Mouse (Mus musculus) mature B cell (primary cell): Measurements from ENCODE around the gene Cep290.
"Not testable (repeated sequence)": the region's sequence is repeated elsewhere in the genome, so short reads cannot be mapped to it uniquely, and the experiment has no call there.

ENCODE experiments used
- in situ Hi-C: fragments of 300-500 bp; cut with MboI; formaldehyde crosslinking; loops from 2 replicates; pipeline ENCODE4 v1.14.3; 2019

The Cep290 gene

DNA sequence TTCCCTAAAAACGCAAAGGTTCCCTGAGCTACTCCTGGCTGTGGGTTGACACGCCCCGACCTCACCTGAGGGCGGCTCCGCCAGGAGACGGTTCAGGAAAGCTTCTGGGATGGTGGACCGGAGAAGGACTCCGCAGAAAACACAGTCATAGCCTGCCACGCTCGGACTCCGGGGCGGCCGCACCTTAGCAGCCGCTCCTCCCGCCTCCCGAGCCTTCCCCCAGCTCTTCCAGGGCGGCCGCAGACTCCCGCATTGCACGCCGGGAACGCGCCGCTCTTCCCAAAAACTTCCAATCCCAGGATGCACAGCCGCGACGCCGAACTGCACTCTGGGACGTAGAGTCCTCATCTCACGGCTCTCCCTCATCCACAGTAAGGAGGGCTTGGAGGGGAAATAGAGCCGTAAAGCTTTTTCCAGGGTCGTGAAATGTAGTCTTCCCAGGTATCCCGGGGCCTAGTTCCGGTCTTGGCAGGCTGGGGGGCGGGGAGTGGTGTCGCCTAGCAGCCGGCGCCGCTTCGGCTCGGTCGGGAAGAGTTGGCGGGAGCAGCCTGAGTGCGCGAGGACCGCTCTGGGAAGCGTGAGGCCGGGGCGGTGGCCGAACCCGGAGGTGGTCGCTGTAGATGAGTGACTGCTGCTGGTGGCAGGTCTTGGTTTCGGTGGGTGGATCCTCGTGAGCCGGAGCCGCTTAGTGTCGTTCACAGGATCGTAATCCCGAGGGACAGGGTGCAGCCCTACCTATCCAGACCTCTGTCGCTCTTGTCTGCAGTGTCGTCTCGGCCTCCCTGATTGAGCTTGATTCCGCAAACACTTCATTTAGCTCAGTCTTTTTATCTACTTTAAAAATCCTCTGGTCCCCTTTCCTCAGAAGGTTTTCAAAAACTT lies at the start of gene Cep290, which contains the start of gene Tmtc3:
Gene Cep290, plus strand, starts transcription at position 462 of the 882 bp plus-strand sequence.
Gene Tmtc3, minus strand, starts transcription at position 254 of the 882 bp plus-strand sequence.
- in situ Hi-C loops = loop anchor here (25.0 kb wide), 1 partner anchor 850 kb away; no protein-coding TSS in a partner anchor

DNA sequence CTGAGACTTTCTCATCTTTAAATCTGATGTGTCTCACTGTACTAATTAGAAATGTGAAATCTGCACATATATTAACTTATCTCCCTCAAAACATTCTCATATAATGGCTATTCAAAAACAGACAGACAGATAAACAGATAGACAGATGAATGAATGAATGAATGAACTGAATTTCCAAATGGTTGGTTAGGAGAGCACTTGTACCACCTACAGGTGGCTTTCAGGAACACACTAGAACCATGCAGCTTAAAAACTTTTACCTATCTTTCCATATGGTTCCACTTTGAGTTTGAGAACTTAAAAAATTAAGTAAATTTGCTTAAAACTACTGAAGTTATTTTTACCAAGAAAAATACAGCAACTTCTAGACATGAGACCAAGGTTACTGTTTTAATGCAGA lies 38.0 kb upstream of the Cep290 start:
- in situ Hi-C loops = no loop called here

- in situ Hi-C loops = no loop called here
Observed at GRCm38 (mm10) chr10:100460515-100460914, 26.8 kb upstream of the Cep290 start.

GRCm38 (mm10) chr10:100475040-100475439 lies 12.3 kb upstream of the Cep290 start:
- in situ Hi-C loops = loop anchor here (25.0 kb wide), 1 partner anchor 838 kb away; no protein-coding TSS in a partner anchor

DNA sequence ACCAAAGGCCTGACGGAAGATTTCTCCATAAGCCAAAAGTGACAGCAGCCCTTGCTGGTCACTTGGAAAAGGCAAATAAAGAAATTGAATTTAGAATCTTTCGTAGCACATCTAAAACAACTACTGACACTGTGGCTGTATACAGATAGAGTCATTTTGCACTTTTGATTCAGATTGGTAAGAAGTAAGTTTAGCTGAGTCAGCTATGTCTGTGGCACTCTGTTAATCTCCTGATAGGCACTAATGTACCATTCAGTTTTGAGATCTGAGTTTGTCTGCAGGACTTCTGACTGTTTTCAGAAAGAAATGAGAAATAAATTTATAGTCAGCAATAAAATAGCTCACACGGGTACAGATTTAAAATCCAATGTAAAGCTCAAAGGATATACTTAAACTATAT lies 7.8 kb upstream of the Cep290 start:
- in situ Hi-C loops = loop anchor here (25.0 kb wide), 1 partner anchor 842 kb away; no protein-coding TSS in a partner anchor

DNA sequence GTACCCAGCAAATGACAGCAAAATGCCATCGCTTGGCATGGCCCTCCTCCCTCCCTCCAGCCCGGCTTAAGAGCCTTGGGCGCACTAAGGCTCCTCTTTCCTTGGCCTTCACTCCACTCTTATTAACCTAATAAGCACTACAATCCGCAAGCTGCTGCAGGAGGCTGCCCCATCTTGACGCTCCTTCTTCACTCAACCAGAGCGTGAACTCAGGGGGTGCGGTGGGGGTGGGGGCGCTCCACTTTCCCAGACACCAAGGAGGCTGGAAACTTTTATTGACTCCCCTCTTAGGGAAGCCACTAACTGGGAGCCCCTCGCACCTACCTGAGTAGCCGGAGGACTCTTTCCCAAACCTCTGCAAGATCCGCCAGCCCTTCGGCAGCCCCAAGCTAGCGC lies 659 bp upstream of the Cep290 start:
- in situ Hi-C loops = loop anchor here (25.0 kb wide), 1 partner anchor 849 kb away; no protein-coding TSS in a partner anchor

GRCm38 (mm10) chr10:100491916-100492315 lies 4.6 kb downstream of the Cep290 start:
- in situ Hi-C loops = loop anchor here (25.0 kb wide), 1 partner anchor 855 kb away; no protein-coding TSS in a partner anchor

GRCm38 (mm10) chr10:100498309-100498708 lies 11.0 kb downstream of the Cep290 start:
- in situ Hi-C loops = loop anchor here (25.0 kb wide), 1 partner anchor 861 kb away; no protein-coding TSS in a partner anchor

DNA sequence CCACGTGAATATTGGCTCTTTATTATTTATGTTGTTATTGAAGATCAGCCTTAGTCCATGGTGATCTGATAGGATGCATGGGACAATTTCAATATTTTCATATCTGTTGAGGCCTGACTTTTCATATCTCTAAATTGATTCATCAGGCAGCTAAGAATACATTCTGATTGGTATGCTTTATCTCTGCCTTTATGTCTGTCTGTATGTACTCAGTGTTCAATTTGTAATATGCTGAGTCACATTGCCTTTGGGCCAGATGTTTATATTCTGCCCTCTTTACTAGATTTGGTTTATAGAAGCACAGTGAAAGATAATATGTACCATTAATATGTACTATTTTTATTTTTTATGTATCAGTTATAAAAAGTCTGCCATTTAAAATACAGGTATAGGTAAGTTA lies 20.8 kb downstream of the Cep290 start:
- in situ Hi-C loops = no loop called here

- in situ Hi-C loops = no loop called here
Observed at GRCm38 (mm10) chr10:100521617-100522016, 34.3 kb downstream of the Cep290 start.

GRCm38 (mm10) chr10:100522330-100522729 lies 35.0 kb downstream of the Cep290 start:
- in situ Hi-C loops = no loop called here

DNA sequence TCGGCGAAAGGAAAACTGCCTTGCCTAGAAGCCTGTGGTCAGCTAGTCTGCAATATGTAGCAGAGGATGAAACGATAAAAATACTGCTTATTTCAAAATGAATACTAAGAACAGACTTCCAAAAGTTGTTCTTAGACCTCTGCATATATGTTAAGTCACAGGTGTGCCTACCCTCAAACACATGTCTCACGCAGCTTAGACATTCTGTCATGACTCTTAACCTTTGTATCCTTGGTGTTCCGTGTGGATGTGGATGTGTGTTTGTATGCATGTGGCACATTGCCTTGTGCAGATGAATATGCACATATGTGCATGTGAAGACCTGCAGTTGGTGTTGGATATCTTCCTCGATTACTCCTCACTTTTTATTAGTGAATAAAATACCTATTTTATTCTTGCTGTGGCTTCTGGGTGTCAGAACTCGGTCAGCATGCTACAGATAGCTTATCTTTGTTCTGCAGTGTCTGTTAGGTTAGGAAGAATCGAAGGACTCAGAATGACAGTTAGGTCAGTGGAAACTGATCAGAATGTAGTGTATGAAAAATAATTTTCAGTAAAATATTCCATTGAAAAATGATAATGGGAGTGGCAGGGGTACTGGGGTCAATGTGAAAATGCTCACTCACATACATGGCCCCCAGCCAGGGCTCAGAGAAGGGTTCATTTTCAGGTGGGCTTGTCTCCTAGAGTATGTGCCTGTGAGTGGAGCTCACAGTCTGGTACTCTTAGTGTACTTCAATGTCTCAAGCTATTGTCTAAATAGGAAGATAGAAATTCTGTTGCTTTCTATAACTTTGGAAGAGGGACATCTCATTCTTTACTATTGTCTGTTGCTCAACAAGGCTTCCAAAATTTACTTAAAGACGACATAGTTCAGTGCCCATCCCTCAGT lies 37.4 kb downstream of the Cep290 start:
- in situ Hi-C loops = no loop called here

GRCm38 (mm10) chr10:100556566-100557175 lies 69.3 kb downstream of the Cep290 start:
- in situ Hi-C loops = no loop called here

GRCm38 (mm10) chr10:100560194-100560883 lies 73.0 kb downstream of the Cep290 start:
- in situ Hi-C loops = not testable (repeated sequence)

GRCm38 (mm10) chr10:100564112-100564511 lies 76.8 kb downstream of the Cep290 start:
- in situ Hi-C loops = no loop called here

DNA sequence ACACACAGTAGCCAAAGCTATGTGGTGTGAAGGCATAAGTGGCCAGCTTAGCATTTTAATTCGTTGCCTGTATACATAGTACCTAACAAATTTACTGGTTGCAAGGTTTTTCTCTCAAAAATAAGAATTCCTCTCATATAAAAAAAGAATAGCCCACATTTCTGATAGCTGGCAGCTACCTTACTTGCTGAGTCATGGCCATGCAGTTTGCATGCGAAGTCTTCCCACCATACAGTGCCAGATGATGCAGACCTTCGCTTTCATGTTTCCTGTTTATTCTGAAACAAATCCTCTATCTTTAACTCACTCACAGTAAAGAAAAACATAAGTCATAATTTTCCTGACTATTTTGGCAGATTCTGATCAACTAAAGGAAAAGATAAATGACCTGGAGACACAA lies 84.3 kb downstream of the Cep290 start:
- in situ Hi-C loops = no loop called here

DNA sequence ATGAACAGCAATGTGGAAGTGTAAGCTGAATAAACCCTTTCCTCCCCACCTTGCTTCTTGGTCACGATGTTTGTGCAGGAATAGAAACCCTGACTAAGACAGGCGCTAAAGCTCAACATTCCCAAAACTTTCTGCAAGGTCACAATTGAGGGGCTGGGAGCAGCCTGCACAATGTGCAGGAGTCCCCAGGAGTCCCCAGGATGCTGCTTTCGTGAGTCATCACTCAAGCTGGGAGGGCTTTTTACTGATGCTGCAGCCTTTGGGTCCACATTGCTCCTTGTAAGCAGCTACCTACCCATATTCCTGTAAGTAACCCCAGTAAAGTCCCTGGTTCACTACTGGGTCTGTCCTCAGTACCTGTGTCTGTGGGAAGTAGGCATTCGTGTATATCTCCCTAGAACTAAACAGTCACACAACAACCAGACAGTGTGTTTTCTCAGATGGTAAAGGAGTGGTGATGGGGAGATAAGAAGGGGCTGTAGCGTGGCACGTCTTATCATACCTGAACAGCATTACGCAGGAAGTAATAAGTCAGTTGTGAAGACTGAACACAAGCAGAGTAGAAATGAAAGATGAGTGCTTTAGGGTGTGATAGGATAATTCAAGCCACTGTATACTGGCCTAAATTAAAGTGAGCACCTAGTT lies 87.3 kb downstream of the Cep290 start:
- in situ Hi-C loops = no loop called here

GRCm38 (mm10) chr10:100575294-100575693 lies 87.9 kb downstream of the Cep290 start:
- in situ Hi-C loops = no loop called here

DNA sequence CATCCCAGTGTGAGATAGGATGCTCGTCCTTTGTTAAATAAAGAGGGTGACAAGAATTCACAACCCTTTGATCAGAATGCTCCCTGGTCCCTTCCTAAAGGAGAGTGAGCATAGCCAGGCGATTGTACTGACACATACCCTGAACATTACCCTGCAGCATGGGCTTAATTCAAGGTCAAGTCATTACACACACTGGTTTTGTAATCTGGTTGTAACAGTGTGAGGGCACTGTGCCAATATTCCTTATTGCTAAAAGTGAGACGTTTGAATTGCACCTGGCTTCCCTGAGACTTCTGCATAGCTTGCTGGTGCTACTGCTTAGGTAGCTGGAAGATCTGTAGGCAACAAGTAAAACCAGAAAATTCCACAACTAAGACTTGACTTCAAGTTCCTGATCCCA lies 96.8 kb downstream of the Cep290 start:
- in situ Hi-C loops = no loop called here

GRCm38 (mm10) chr10:100588524-100588923 lies 101.2 kb downstream of the Cep290 start:
- in situ Hi-C loops = no loop called here
